Mouse (Mus musculus) forebrain, embryonic 11.5 days (tissue): Measurements from ENCODE around the gene Gm14403. TPM values are rescaled to one million over a fixed set of nuclear protein-coding genes. Genes with fewer than 3 reads are reported as not detected.
"Not testable (repeated sequence)": the region's sequence is repeated elsewhere in the genome, so short reads cannot be mapped to it uniquely, and the experiment has no call there.

Experiments used
- ATAC-seq: fragments of 200-750 bp; cut with Nextera tagmentation; replicated peaks from 2 replicates; pipeline ENCODE4 v1.8.0; 2017; ENCODE audit warnings: moderate TSS enrichment; ENCODE audit not compliant: low FRiP score
- DNase-seq: peaks from one replicate; pipeline ENCODE4 v3.0.0-alpha.2; 2017; ENCODE audit warnings: low spot score
- H3K27ac ChIP-seq: fragments of 300-500 bp; sonication (generic); 2 replicates; pipeline ENCODE4 v1.5.1; 2014; ENCODE audit warnings: low read depth, low read length
- H3K27me3 ChIP-seq: fragments of 300-500 bp; sonication (generic); 2 replicates; pipeline ENCODE4 v1.6.1; 2014; ENCODE audit warnings: mild to moderate bottlenecking, low read length, mixed read lengths; ENCODE audit not compliant: control insufficient read depth, insufficient read depth
- H3K36me3 ChIP-seq: fragments of 300-500 bp; sonication (generic); 2 replicates; pipeline ENCODE4 v1.6.1; 2014; ENCODE audit warnings: mild to moderate bottlenecking, low read length, moderate library complexity, mixed read lengths; ENCODE audit not compliant: control insufficient read depth, insufficient read depth
- H3K4me1 ChIP-seq: fragments of 300-500 bp; sonication (generic); replicated peaks from 2 replicates; pipeline ENCODE4 v1.6.1; 2014; ENCODE audit warnings: low read length, mixed read lengths; ENCODE audit not compliant: control insufficient read depth, insufficient read depth
- H3K4me2 ChIP-seq: fragments of 300-500 bp; sonication (generic); 2 replicates; pipeline ENCODE4 v1.6.1; 2014; ENCODE audit warnings: low read depth, mild to moderate bottlenecking, low read length, moderate library complexity, mixed read lengths; ENCODE audit not compliant: severe bottlenecking
- H3K4me3 ChIP-seq: fragments of 300-500 bp; sonication (generic); 2 replicates; pipeline ENCODE4 v1.5.1; 2014; ENCODE audit warnings: low read depth, low read length
- H3K9ac ChIP-seq: fragments of 300-500 bp; sonication (generic); 2 replicates; pipeline ENCODE4 v1.6.1; 2014; ENCODE audit warnings: low read length
- H3K9me3 ChIP-seq: fragments of 300-500 bp; sonication (generic); 2 replicates; pipeline ENCODE4 v1.6.1; 2016; ENCODE audit warnings: low read length, mixed read lengths; ENCODE audit not compliant: control insufficient read depth
- WGBS: fragments of 180-500 bp; shearing (Covaris S2); extraction: QIAGEN DNeasy Blood & Tissue Kit; methylation state at CpG from one replicate; pipeline ENCODE4 v1.1.7; 2014; 5-methylcytosine and 5-hydroxymethylcytosine counted together
- polyA plus RNA-seq: library from polyadenylated mRNA; unstranded; fragments of >200 nt; fragmentation: Nextera tagmentation; extraction: Ambion mirVana; gene quantifications from 2 replicates; pipeline ENCODE4 v1.2.1, GENCODE M21; 2014

Gene Gm14403
- polyA plus RNA-seq, 1 experiment from 2014 or later: 5.5 TPM

GRCm38 (mm10) chr2:177511972-177512371, 14.0 kb downstream of the Gm14403 start:
- H3K9ac ChIP-seq, H3K36me3 ChIP-seq, H3K4me3 ChIP-seq, ATAC-seq, H3K9me3 ChIP-seq, DNase-seq, H3K27ac ChIP-seq, H3K4me1 ChIP-seq, H3K4me2 ChIP-seq, H3K27me3 ChIP-seq: not testable (repeated sequence)
- 87% methylated on average over 3 of the region's 3 CpGs for WGBS

GRCm38 (mm10) chr2:177513991-177514479, 16.0 kb downstream of the Gm14403 start:
- WGBS: 87% methylated on average over 4 of the region's 4 CpGs
- DNase-seq: not testable (repeated sequence)

GRCm38 (mm10) chr2:177517746-177518145, 19.7 kb downstream of the Gm14403 start:
- H3K4me2 ChIP-seq, H3K36me3 ChIP-seq, H3K4me1 ChIP-seq, H3K4me3 ChIP-seq, H3K27ac ChIP-seq, H3K27me3 ChIP-seq, DNase-seq, H3K9ac ChIP-seq, H3K9me3 ChIP-seq, ATAC-seq: not testable (repeated sequence)
- 91% methylated on average over 9 of the region's 9 CpGs for WGBS

More at GRCm38 (mm10) chr2:177513991-177514479, 16.0 kb downstream of the Gm14403 start:
- H3K9me3 ChIP-seq, H3K4me3 ChIP-seq, H3K36me3 ChIP-seq, H3K4me1 ChIP-seq, H3K27ac ChIP-seq, H3K9ac ChIP-seq, H3K4me2 ChIP-seq, ATAC-seq, H3K27me3 ChIP-seq: not testable (repeated sequence)

- H3K36me3 ChIP-seq, DNase-seq, H3K9me3 ChIP-seq, H3K4me1 ChIP-seq, H3K4me2 ChIP-seq, H3K27ac ChIP-seq, H3K9ac ChIP-seq, ATAC-seq, H3K4me3 ChIP-seq, H3K27me3 ChIP-seq: not testable (repeated sequence)
- WGBS: 88% methylated on average over 7 of the region's 7 CpGs
Observed at GRCm38 (mm10) chr2:177518354-177518753, 20.3 kb downstream of the Gm14403 start.

- H3K27me3 ChIP-seq, H3K4me2 ChIP-seq, H3K36me3 ChIP-seq, H3K4me1 ChIP-seq, H3K9ac ChIP-seq, H3K27ac ChIP-seq, ATAC-seq, H3K4me3 ChIP-seq, DNase-seq, H3K9me3 ChIP-seq: not testable (repeated sequence)
- 96% methylated on average over 1 of the region's 1 CpGs for WGBS
Observed at GRCm38 (mm10) chr2:177518960-177519359, 20.9 kb downstream of the Gm14403 start.

- Histone ChIP-seq H3K4me1 (no peaks in the 10 kb centered on the region), H3K4me2 (no peak overlapping the region), H3K36me3 (no peaks in the 10 kb centered on the region), H3K4me3 (no peak overlapping the region), H3K27ac (no peak overlapping the region), H3K9ac (no peak overlapping the region), H3K27me3 (no peaks in the 10 kb centered on the region), H3K9me3 (peaks cover 3% of the 10 kb centered on the region; the same call in 1 of the 2 replicates)
- WGBS: 86% methylated on average over 8 of the region's 8 CpGs
- ATAC-seq: no peak
- no peak for DNase-seq
Observed at GRCm38 (mm10) chr2:177520035-177520434, 22.0 kb downstream of the Gm14403 start.

- Histone ChIP-seq H3K9me3 (peaks cover 3% of the 10 kb centered on the region; the same call in 1 of the 2 replicates), H3K36me3 (no peaks in the 10 kb centered on the region), H3K27ac (no peak overlapping the region), H3K4me3 (no peak overlapping the region), H3K4me2 (no peak overlapping the region), H3K27me3 (no peaks in the 10 kb centered on the region), H3K9ac (no peak overlapping the region), H3K4me1 (no peaks in the 10 kb centered on the region)
- DNase-seq: no peak
- WGBS: 94% methylated on average over 20 of the region's 20 CpGs
- no peak for ATAC-seq
Observed at GRCm38 (mm10) chr2:177523061-177523460, 25.0 kb downstream of the Gm14403 start.

GRCm38 (mm10) chr2:177523674-177524073, 25.7 kb downstream of the Gm14403 start:
- H3K4me3 ChIP-seq, H3K9ac ChIP-seq, H3K9me3 ChIP-seq, ATAC-seq, DNase-seq, H3K36me3 ChIP-seq, H3K27ac ChIP-seq, H3K27me3 ChIP-seq, H3K4me2 ChIP-seq, H3K4me1 ChIP-seq: not testable (repeated sequence)
- 87% methylated on average over 6 of the region's 6 CpGs for WGBS

- not testable (repeated sequence) for ATAC-seq, H3K4me2 ChIP-seq, H3K27ac ChIP-seq, H3K9me3 ChIP-seq, DNase-seq, H3K4me3 ChIP-seq, H3K36me3 ChIP-seq, H3K9ac ChIP-seq, H3K4me1 ChIP-seq, H3K27me3 ChIP-seq
- WGBS: 93% methylated on average over 16 of the region's 16 CpGs
Observed at GRCm38 (mm10) chr2:177524171-177524570, 26.2 kb downstream of the Gm14403 start.
